Mouse (Mus musculus) liver, embryonic 14.5 days (tissue): ENCODE results near the gene Atp5f1. TPM values are rescaled to one million over a fixed set of nuclear protein-coding genes. Genes with fewer than 3 reads are reported as not detected.
A peak's percentile ranks its signal among the peaks of the same experiment; 100 is the strongest.
"Not testable (repeated sequence)": the region's sequence is repeated elsewhere in the genome, so short reads cannot be mapped to it uniquely, and the experiment has no call there.

Experiments
- ATAC-seq: fragments of 200-750 bp; cut with Nextera tagmentation; 2 replicates; pipeline ENCODE4 v1.8.0; 2017; ENCODE audit warnings: moderate number of reproducible peaks, mild to moderate bottlenecking, moderate library complexity; ENCODE audit not compliant: insufficient read depth
- DNase-seq, 3 experiments: peaks; one replicate each; pipeline ENCODE4 v3.0.0-alpha.2; 2012 to 2013; ENCODE audit warnings: low read depth in 3 of 3, low spot score in 3 of 3
- H3K27ac ChIP-seq: fragments of 300-500 bp; sonication (generic); 2 replicates; pipeline ENCODE4 v1.5.1; 2014; ENCODE audit warnings: moderate library complexity, mild to moderate bottlenecking, control low read depth, inconsistent platforms
- H3K27me3 ChIP-seq: fragments of 300-500 bp; sonication (generic); 2 replicates; pipeline ENCODE4 v1.6.1; 2014; ENCODE audit warnings: mild to moderate bottlenecking, low read length, moderate library complexity; ENCODE audit not compliant: control insufficient read depth, insufficient read depth
- H3K36me3 ChIP-seq: fragments of 300-500 bp; sonication (generic); replicated peaks from 2 replicates; pipeline ENCODE4 v1.6.1; 2014; ENCODE audit warnings: low read depth; ENCODE audit not compliant: control insufficient read depth, insufficient read depth
- H3K4me1 ChIP-seq, 2 experiments: fragments of 200-500 bp in 1 of 2; fragments of 300-500 bp in 1 of 2; sonication (generic) in 1 of 2; replicated peaks; 2 replicates each; pipeline ENCODE4 v1.6.1; 2012 to 2014; ENCODE audit warnings: antibody characterized with exemption in 1 of 2, inconsistent platforms in 1 of 2, low read length in 1 of 2; ENCODE audit not compliant: control insufficient read depth in 2 of 2, insufficient read depth in 2 of 2
- H3K4me2 ChIP-seq: fragments of 300-500 bp; sonication (generic); 2 replicates; pipeline ENCODE4 v1.6.1; 2014; ENCODE audit warnings: low read depth, mild to moderate bottlenecking, control low read depth, moderate library complexity
- H3K4me3 ChIP-seq, 2 experiments: fragments of 200-500 bp in 1 of 2; fragments of 300-500 bp in 1 of 2; sonication (generic) in 1 of 2; 2 replicates each; pipeline ENCODE4 v1.5.1; 2012 to 2014; ENCODE audit warnings: low read depth in 2 of 2, low read length in 2 of 2, mild to moderate bottlenecking in 2 of 2, control low read depth in 1 of 2, inconsistent platforms in 1 of 2, moderate library complexity in 1 of 2; ENCODE audit not compliant: insufficient read depth in 1 of 2
- H3K9ac ChIP-seq: fragments of 300-500 bp; sonication (generic); replicated peaks from 2 replicates; pipeline ENCODE4 v1.6.1; 2014; ENCODE audit warnings: mild to moderate bottlenecking, control low read depth, moderate library complexity
- H3K9me3 ChIP-seq: fragments of 300-500 bp; sonication (generic); 2 replicates; pipeline ENCODE4 v1.6.1; 2016; ENCODE audit warnings: low read length, mixed read lengths; ENCODE audit not compliant: control insufficient read depth
- CTCF ChIP-seq: IDR thresholded peaks from 2 replicates; pipeline ENCODE4 v1.5.1; 2016; ENCODE audit warnings: antibody characterized with exemption, low read depth, control low read depth
- EP300 ChIP-seq: IDR thresholded peaks from 2 replicates; pipeline ENCODE4 v1.6.1; 2016; ENCODE audit warnings: antibody characterized with exemption, low read depth
- WGBS: fragments of 180-500 bp; shearing (Covaris S2); extraction: QIAGEN DNeasy Blood & Tissue Kit; methylation state at CpG from one replicate; pipeline ENCODE4 v1.1.7; 2014; ENCODE audit not compliant: insufficient replicate concordance; 5-methylcytosine and 5-hydroxymethylcytosine counted together
- polyA plus RNA-seq, 2 experiments: library from polyadenylated mRNA; depleted of rRNA in 1 of 2; stranded (reverse) in 1 of 2; unstranded in 1 of 2; fragments of >200 nt; fragmentation: Nextera tagmentation in 1 of 2; extraction: Ambion mirVana in 1 of 2; gene quantifications; 2 replicates each; pipeline versions ENCODE4 v1.2.1 to v1.2.3; 2012 to 2014

Atp5f1 gene
- polyA plus RNA-seq, 2 experiments: 171 to 362 TPM

GRCm38 (mm10) chr3:105924616-105925015 is 35.3 kb downstream of the Atp5f1 start:
- Histone ChIP-seq H3K27ac (no peak overlapping the region), H3K9me3 (no peaks in the 10 kb centered on the region), H3K27me3 (no peaks in the 10 kb centered on the region), H3K9ac (no peak overlapping the region), H3K4me2 (no peak overlapping the region), H3K36me3 (no peaks in the 10 kb centered on the region), H3K4me3 (no peak overlapping the region), H3K4me1 (peaks cover 2 to 18% of the 10 kb centered on the region in 2 experiments; a peak in 3 of 4 replicates)
- TF ChIP-seq EP300 (no peak), CTCF (no peak)
- 42% methylated on average over 9 of the region's 9 CpGs for WGBS
- ATAC-seq: peak; percentile 65
- no peak for DNase-seq

- DNase-seq: no peak
- WGBS: 51% methylated on average over 2 of the region's 2 CpGs
Observed at GRCm38 (mm10) chr3:105921959-105922358, 37.9 kb downstream of the Atp5f1 start.

GRCm38 (mm10) chr3:105920743-105921142 is 39.2 kb downstream of the Atp5f1 start:
- H3K4me1 ChIP-seq: peaks cover 10 to 30% of the 10 kb centered on the region in 2 experiments
- not testable (repeated sequence) for DNase-seq, H3K4me2 ChIP-seq, H3K27ac ChIP-seq, ATAC-seq, H3K9ac ChIP-seq, H3K36me3 ChIP-seq, H3K9me3 ChIP-seq, H3K27me3 ChIP-seq, H3K4me3 ChIP-seq

More at GRCm38 (mm10) chr3:105921959-105922358, 37.9 kb downstream of the Atp5f1 start:
- H3K9me3 ChIP-seq: no peaks in the 10 kb centered on the region
- TF ChIP-seq EP300 (no peak), CTCF (no peak)
- H3K4me1 ChIP-seq: peaks cover 9 to 29% of the 10 kb centered on the region in 2 experiments
- no peak overlapping the region for H3K4me3 ChIP-seq
- no peak overlapping the region for H3K27ac ChIP-seq
- no peaks in the 10 kb centered on the region for H3K27me3 ChIP-seq
- no peak for ATAC-seq
- H3K9ac ChIP-seq: no peak overlapping the region
- no peaks in the 10 kb centered on the region for H3K36me3 ChIP-seq
- no peak overlapping the region for H3K4me2 ChIP-seq

- Histone ChIP-seq H3K9me3 (no peaks in the 10 kb centered on the region), H3K4me3 (no peak overlapping the region), H3K27me3 (no peaks in the 10 kb centered on the region), H3K27ac (no peak overlapping the region), H3K9ac (no peak overlapping the region), H3K4me2 (no peak overlapping the region), H3K36me3 (no peaks in the 10 kb centered on the region), H3K4me1 (peaks cover 31 to 41% of the 10 kb centered on the region in 2 experiments)
- TF ChIP-seq EP300: no peak
- ATAC-seq (no peak), DNase-seq (no peak)
- WGBS: 40% methylated on average over 3 of the region's 3 CpGs
Observed at GRCm38 (mm10) chr3:105918355-105918745, 41.5 kb downstream of the Atp5f1 start.

GRCm38 (mm10) chr3:105917656-105918354 is 42.1 kb downstream of the Atp5f1 start:
- H3K9me3 ChIP-seq: no peaks in the 10 kb centered on the region
- H3K4me1 ChIP-seq: peaks cover 34 to 44% of the 10 kb centered on the region in 2 experiments
- no peak overlapping the region for H3K9ac ChIP-seq
- H3K36me3 ChIP-seq: no peaks in the 10 kb centered on the region
- whole genome bisulfite sequencing: 26% methylated on average over 10 of the region's 10 CpGs
- H3K27me3 ChIP-seq: no peaks in the 10 kb centered on the region
- no peak overlapping the region for H3K4me3 ChIP-seq
- ATAC-seq (no peak), DNase-seq (no peak)
- TF ChIP-seq EP300: no peak
- TF ChIP-seq CTCF: no peak
- no peak overlapping the region for H3K4me2 ChIP-seq
- H3K27ac ChIP-seq: no peak overlapping the region

- peaks cover 37 to 53% of the 10 kb centered on the region in 2 experiments for H3K4me1 ChIP-seq
- H3K36me3 ChIP-seq, H3K4me3 ChIP-seq, H3K27ac ChIP-seq, H3K9ac ChIP-seq, H3K27me3 ChIP-seq, H3K9me3 ChIP-seq, ATAC-seq, DNase-seq, H3K4me2 ChIP-seq: not testable (repeated sequence)
Observed at GRCm38 (mm10) chr3:105916455-105916854, 43.4 kb downstream of the Atp5f1 start.
